Mouse (Mus musculus): ENCODE results near the gene Dnm1. TPM values are rescaled to one million over a fixed set of nuclear protein-coding genes. Genes with fewer than 3 reads are reported as not detected.

Gene Dnm1
- 153 TPM in 1 of 2 replicates, not detected in the other for polyA plus RNA-seq (2012; ENCODE audit: insufficient read depth, insufficient read length, low replicate concordance, missing spikeins)

- peak within 1 kb of the TSS; percentile 64 for H3K4me3 ChIP-seq (ENCODE audit: insufficient read depth, low read depth, low read length)
- TF ChIP-seq POLR2A (IDR thresholded peaks at IDR 0.05; ENCODE audit: insufficient read depth, low read depth, low read length) (peak; percentile 66), CTCF (IDR thresholded peaks at IDR 0.05; ENCODE audit: insufficient read depth, low read depth, low read length) (peak; percentile 95)
- under 1% methylated on average over 63 of the region's 63 CpGs for WGBS
- peak within 1 kb of the TSS; percentile 91 for H3K27ac ChIP-seq (ENCODE audit: insufficient read depth, low read depth, low read length)
- H3K4me1 ChIP-seq (ENCODE audit: control insufficient read depth, insufficient read depth, low read length) = peaks cover 40% of the 10 kb centered on the region
Measured at GRCm38 (mm10) chr2:32353007-32353542, at the start of gene Dnm1. Dnm1 (minus strand) TSS chr2:32353338.

DNA sequence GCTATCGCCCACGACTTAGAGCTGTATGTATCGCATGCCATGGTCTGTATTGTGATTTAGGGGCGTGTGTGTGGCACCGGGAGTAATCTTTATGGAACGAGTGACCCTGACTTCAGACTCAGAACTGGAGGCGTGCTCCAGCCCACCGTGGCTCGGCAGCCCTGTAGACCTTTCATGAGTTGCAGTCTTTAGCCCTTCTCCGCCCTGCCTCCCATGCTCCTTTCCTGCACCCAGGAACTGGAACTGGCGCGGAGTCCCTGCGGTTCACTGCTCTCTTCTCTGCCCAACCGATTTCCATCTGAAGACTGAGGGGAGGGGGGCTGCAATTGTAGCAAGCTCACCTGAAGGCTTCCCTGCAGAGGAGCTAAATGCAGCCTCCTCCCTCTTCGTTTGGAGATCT lies 43.6 kb upstream of the Dnm1 start:
- TF ChIP-seq POLR2A (IDR thresholded peaks at IDR 0.05; ENCODE audit: insufficient read depth, low read depth, low read length) (no peak), CTCF (IDR thresholded peaks at IDR 0.05; ENCODE audit: insufficient read depth, low read depth, low read length) (no peak)
- H3K27ac ChIP-seq (ENCODE audit: insufficient read depth, low read depth, low read length) = peak overlapping the region; percentile 25
- peaks cover 22% of the 10 kb centered on the region for H3K4me1 ChIP-seq (ENCODE audit: control insufficient read depth, insufficient read depth, low read length)
- 0% methylated on average over 15 of the region's 15 CpGs for WGBS
- H3K4me3 ChIP-seq (ENCODE audit: insufficient read depth, low read depth, low read length) = peak overlapping the region; percentile 83

GRCm38 (mm10) chr2:32395946-32396621 lies 42.9 kb upstream of the Dnm1 start:
- peaks cover 22% of the 10 kb centered on the region for H3K4me1 ChIP-seq (ENCODE audit: control insufficient read depth, insufficient read depth, low read length)
- WGBS = under 1% methylated on average over 59 of the region's 59 CpGs
- TF ChIP-seq POLR2A (IDR thresholded peaks at IDR 0.05; ENCODE audit: insufficient read depth, low read depth, low read length) (peak; percentile 61), CTCF (IDR thresholded peaks at IDR 0.05; ENCODE audit: insufficient read depth, low read depth, low read length) (no peak)
- peak overlapping the region; percentile 83 for H3K4me3 ChIP-seq (ENCODE audit: insufficient read depth, low read depth, low read length)
- H3K27ac ChIP-seq (ENCODE audit: insufficient read depth, low read depth, low read length) = peak overlapping the region; percentile 90

GRCm38 (mm10) chr2:32395484-32395945 lies 42.4 kb upstream of the Dnm1 start, which contains the start of gene Ptges2:
Ptges2 (plus strand) TSS chr2:32395896.
- Histone ChIP-seq H3K27ac (ENCODE audit: insufficient read depth, low read depth, low read length) (peak within 1 kb of the TSS; percentile 90), H3K4me1 (ENCODE audit: control insufficient read depth, insufficient read depth, low read length) (peaks cover 22% of the 10 kb centered on the region), H3K4me3 (ENCODE audit: insufficient read depth, low read depth, low read length) (peak within 1 kb of the TSS; percentile 83)
- WGBS = under 1% methylated on average over 31 of the region's 31 CpGs
- TF ChIP-seq POLR2A (IDR thresholded peaks at IDR 0.05; ENCODE audit: insufficient read depth, low read depth, low read length) (no peak; the same call in none of the 2 replicates), CTCF (IDR thresholded peaks at IDR 0.05; ENCODE audit: insufficient read depth, low read depth, low read length) (no peak)

DNA sequence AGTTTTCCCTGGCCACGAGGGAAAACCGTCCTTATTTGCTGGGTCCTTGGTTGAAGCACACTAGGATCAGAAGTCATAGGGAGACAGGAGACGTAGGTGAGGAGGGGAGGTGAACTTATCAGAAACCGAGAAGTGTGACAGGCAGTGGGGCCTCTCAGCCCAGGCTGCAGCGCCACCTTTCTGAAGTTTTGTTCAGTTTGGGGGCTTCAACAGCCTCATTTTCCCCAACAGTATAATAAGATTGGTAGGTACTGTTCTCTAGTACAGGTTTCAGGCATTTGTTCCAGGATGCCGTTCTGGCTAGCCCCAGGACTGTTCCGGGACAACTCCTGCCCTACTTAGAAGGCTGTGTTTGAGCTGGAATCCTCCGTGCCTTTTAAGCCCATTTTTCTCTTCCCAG lies 41.8 kb upstream of the Dnm1 start:
- WGBS = 3% methylated on average over 8 of the region's 8 CpGs

DNA sequence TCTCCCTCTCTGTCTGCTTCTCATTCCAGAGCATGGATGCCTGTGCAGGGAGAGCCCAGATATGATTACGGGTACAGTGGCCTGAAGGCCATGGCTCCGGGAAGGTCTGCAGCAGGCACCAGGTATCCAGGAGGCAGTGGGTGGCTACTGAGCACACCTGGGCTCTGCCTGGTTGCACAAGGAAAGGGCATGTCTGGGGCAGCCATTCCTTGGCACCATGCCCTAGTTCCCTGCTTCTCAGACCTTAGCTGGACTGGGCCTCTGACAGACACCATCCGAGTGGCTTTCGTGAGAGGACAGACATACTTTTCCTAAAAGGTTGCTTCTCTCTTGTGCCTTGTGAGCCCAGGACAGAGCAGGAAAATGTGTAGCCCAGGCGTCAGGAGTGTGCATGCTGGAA lies 38.9 kb upstream of the Dnm1 start:
- TF ChIP-seq POLR2A (IDR thresholded peaks at IDR 0.05; ENCODE audit: insufficient read depth, low read depth, low read length) = no peak
- TF ChIP-seq CTCF (IDR thresholded peaks at IDR 0.05; ENCODE audit: insufficient read depth, low read depth, low read length) = no peak
- Histone ChIP-seq H3K27ac (ENCODE audit: insufficient read depth, low read depth, low read length) (no peak overlapping the region), H3K4me3 (ENCODE audit: insufficient read depth, low read depth, low read length) (no peak overlapping the region), H3K4me1 (ENCODE audit: control insufficient read depth, insufficient read depth, low read length) (peaks cover 9% of the 10 kb centered on the region)
- WGBS = 78% methylated on average over 5 of the region's 5 CpGs

More for the DNA sequence above, 41.8 kb upstream of the Dnm1 start:
- H3K4me1 ChIP-seq (ENCODE audit: control insufficient read depth, insufficient read depth, low read length) = peaks cover 22% of the 10 kb centered on the region
- peak overlapping the region; percentile 83 for H3K4me3 ChIP-seq (ENCODE audit: insufficient read depth, low read depth, low read length)
- TF ChIP-seq CTCF (IDR thresholded peaks at IDR 0.05; ENCODE audit: insufficient read depth, low read depth, low read length) (peak; percentile 28; the same call in 1 of the 2 replicates), POLR2A (IDR thresholded peaks at IDR 0.05; ENCODE audit: insufficient read depth, low read depth, low read length) (no peak)
- H3K27ac ChIP-seq (ENCODE audit: insufficient read depth, low read depth, low read length) = peak overlapping the region; percentile 29; the same call in 1 of the 2 replicates

DNA sequence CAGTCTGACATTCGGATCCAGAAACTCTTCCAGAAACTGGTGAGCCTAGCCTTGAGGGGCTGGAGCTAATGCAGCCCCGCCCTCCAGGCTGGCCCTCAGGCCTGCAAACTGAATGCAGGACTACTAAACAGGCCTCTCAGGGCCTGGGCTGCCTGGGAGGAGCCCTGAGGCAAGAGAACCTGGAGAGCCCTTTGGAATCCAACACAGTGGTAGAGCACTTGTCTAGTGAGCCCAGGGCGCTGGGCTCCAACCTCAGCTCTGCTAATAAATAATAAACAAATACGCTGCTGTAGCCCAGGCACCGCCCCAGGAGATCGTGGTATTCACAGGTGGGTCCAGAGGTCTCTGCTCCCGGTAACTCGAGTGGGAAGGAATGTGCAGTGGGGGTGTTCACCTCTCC lies 37.7 kb upstream of the Dnm1 start:
- TF ChIP-seq POLR2A (IDR thresholded peaks at IDR 0.05; ENCODE audit: insufficient read depth, low read depth, low read length) (no peak), CTCF (IDR thresholded peaks at IDR 0.05; ENCODE audit: insufficient read depth, low read depth, low read length) (no peak)
- 79% methylated on average over 8 of the region's 8 CpGs for WGBS
- H3K27ac ChIP-seq (ENCODE audit: insufficient read depth, low read depth, low read length) = no peak overlapping the region
- H3K4me3 ChIP-seq (ENCODE audit: insufficient read depth, low read depth, low read length) = no peak overlapping the region
- H3K4me1 ChIP-seq (ENCODE audit: control insufficient read depth, insufficient read depth, low read length) = peaks cover 5% of the 10 kb centered on the region; the same call in 1 of the 2 replicates

- H3K4me1 ChIP-seq (ENCODE audit: control insufficient read depth, insufficient read depth, low read length) = no peaks in the 10 kb centered on the region
- H3K27ac ChIP-seq (ENCODE audit: insufficient read depth, low read depth, low read length) = no peak overlapping the region
- H3K4me3 ChIP-seq (ENCODE audit: insufficient read depth, low read depth, low read length) = no peak overlapping the region
- TF ChIP-seq POLR2A (IDR thresholded peaks at IDR 0.05; ENCODE audit: insufficient read depth, low read depth, low read length) (no peak), CTCF (IDR thresholded peaks at IDR 0.05; ENCODE audit: insufficient read depth, low read depth, low read length) (no peak)
- 89% methylated on average over 2 of the region's 2 CpGs for WGBS
Measured at GRCm38 (mm10) chr2:32389157-32389556, 36.0 kb upstream of the Dnm1 start.
